Mouse (Mus musculus) midbrain, embryonic 10.5 days (tissue): ENCODE data around the gene Wdr82. TPM values are rescaled to one million over a fixed set of nuclear protein-coding genes. Genes with fewer than 3 reads are reported as not detected.

Experiments used
- DNase-seq: peaks from one replicate; pipeline ENCODE4 v3.0.0-alpha.2; 2017; ENCODE audit warnings: low spot score
- H3K27ac ChIP-seq: fragments of 300-500 bp; sonication (generic); replicated peaks from 2 replicates; pipeline ENCODE4 v1.5.1; 2016; ENCODE audit warnings: mild to moderate bottlenecking
- H3K27me3 ChIP-seq: fragments of 300-500 bp; sonication (generic); 2 replicates; pipeline ENCODE4 v1.6.1; 2016; ENCODE audit warnings: low read depth, mild to moderate bottlenecking; ENCODE audit not compliant: poor library complexity, severe bottlenecking
- H3K36me3 ChIP-seq: fragments of 300-500 bp; sonication (generic); 2 replicates; pipeline ENCODE4 v1.6.1; 2016; ENCODE audit warnings: mild to moderate bottlenecking, moderate library complexity
- H3K4me1 ChIP-seq: fragments of 300-500 bp; sonication (generic); 2 replicates; pipeline ENCODE4 v1.6.1; 2016
- H3K4me3 ChIP-seq: fragments of 300-500 bp; sonication (generic); 2 replicates; pipeline ENCODE4 v1.5.1; 2016; ENCODE audit warnings: mild to moderate bottlenecking, moderate library complexity
- H3K9me3 ChIP-seq: fragments of 300-500 bp; sonication (generic); replicated peaks from 2 replicates; pipeline ENCODE4 v1.6.1; 2016; ENCODE audit warnings: mild to moderate bottlenecking
- WGBS: fragments of 180-500 bp; shearing (Covaris S2); methylation state at CpG from one replicate; pipeline ENCODE4 v1.1.7; 2016; 5-methylcytosine and 5-hydroxymethylcytosine counted together
- polyA plus RNA-seq: library from polyadenylated mRNA; unstranded; fragments of >200 nt; fragmentation: Nextera tagmentation; extraction: Ambion mirVana; gene quantifications from 2 replicates; pipeline ENCODE4 v1.2.1, GENCODE M21; 2016

Wdr82 gene
- polyA plus RNA-seq, 1 experiment from 2014 or later, result 23.4 TPM

- H3K4me1 ChIP-seq, result peaks cover 7% of the 10 kb centered on the region; the same call in 1 of the 2 replicates
- H3K4me3 ChIP-seq, result no peak overlapping the region
- peaks cover 98% of the 10 kb centered on the region for H3K36me3 ChIP-seq
- DNase-seq, result no peak
- H3K9me3 ChIP-seq, result no peaks in the 10 kb centered on the region
- H3K27ac ChIP-seq, result no peak overlapping the region
- H3K27me3 ChIP-seq, result no peaks in the 10 kb centered on the region
- 95% methylated on average over 1 of the region's 1 CpGs for WGBS
These were observed 20.6 kb downstream of the Wdr82 start for GRCm38 (mm10) chr9:106191355-106191754.

DNA sequence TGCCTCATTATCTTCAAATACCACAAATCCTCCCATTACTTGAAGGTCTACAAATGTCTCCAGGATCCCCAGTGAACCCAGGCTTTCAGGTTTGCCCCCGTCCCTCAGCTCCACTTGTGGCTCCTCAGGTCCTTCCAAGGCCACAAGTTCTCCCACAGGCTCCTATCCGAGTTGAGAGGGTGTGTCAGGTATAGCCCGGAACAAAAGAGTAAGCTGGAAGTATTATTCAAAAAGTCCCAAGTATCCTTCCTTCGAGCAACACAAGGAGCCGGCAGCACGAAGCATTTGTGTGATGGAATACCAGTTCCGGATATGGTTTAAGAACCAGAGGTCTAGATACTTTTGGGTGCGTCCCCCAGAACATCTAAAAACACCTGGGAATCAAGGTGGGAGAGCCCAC is 21.3 kb downstream of the Wdr82 start:
- Histone ChIP-seq H3K4me3 (no peak overlapping the region), H3K27ac (no peak overlapping the region), H3K27me3 (no peaks in the 10 kb centered on the region), H3K4me1 (peaks cover 8% of the 10 kb centered on the region), H3K9me3 (no peaks in the 10 kb centered on the region), H3K36me3 (peaks cover 98% of the 10 kb centered on the region)
- 93% methylated on average over 8 of the region's 8 CpGs for WGBS
- no peak for DNase-seq

DNA sequence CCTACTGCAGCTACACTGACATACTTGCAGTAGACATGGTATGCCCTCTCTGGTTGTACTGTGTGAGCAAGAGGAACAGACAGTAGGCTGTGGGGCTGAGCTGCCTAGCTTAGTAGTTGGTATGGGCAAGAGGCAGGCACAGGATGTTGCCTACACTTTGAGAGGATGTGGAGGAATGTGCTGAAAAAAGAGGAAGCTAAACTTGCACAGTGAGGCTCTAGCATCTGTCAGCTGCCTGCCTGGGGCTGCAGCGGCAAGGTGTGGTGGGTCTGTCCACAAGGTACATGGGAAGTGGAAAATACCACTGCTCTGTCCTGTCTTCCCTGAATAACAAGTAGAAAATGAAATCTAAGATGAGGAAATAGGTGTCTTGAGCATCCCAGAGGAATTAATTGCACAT is 22.3 kb downstream of the Wdr82 start:
- H3K36me3 ChIP-seq, result peaks cover 96% of the 10 kb centered on the region
- H3K9me3 ChIP-seq, result no peaks in the 10 kb centered on the region
- no peak overlapping the region for H3K4me3 ChIP-seq
- WGBS, result 96% methylated on average over 1 of the region's 1 CpGs
- H3K27me3 ChIP-seq, result no peaks in the 10 kb centered on the region
- no peak for DNase-seq
- H3K27ac ChIP-seq, result no peak overlapping the region
- peaks cover 18% of the 10 kb centered on the region for H3K4me1 ChIP-seq

DNA sequence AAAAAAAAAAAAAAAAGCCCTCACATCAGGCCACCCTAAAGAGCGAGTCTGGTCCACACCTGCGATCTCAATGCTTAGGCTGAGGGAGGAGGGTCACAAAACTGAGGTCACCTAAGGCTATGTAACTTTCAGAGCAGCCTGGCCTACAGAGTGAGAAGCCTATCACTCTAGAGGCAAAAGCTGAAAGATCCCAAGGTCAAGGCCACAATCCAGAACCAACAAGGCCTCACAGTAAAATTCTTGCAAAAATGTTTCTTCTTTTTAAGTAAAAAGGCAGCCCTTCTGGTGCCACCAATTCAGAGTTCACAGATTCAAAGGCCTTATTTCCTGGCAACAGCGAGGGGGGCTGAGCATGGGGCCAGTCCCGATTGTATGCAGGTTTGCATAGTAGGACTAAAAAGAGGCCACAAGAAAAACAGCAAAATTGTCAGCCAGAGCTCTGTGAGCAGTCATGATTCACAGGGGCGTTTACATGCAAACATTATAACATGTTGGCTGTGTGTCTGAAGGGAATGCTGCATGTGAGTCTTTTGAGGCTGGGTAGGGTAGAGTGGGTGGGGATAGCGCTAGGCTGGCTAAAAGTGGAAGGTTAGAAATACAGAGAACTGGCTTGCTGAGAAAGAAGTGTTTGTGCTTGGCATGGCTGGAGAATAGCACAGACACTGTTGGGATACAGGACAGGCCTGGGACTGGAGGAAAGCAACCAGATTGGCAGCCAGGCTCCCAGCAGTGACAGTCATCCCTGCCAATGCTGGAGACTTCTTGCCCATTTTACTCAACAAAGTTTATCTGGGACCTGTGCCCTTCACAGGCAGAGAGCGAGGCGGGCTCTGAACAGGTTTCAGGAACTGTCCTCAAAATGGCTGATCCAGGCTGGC is 23.4 kb downstream of the Wdr82 start:
- H3K4me1 ChIP-seq, result peaks cover 30% of the 10 kb centered on the region
- H3K27ac ChIP-seq, result no peak overlapping the region
- H3K36me3 ChIP-seq, result peaks cover 85% of the 10 kb centered on the region
- no peaks in the 10 kb centered on the region for H3K27me3 ChIP-seq
- WGBS, result 91% methylated on average over 8 of the region's 8 CpGs
- no peak for DNase-seq
- no peak overlapping the region for H3K4me3 ChIP-seq
- H3K9me3 ChIP-seq, result no peaks in the 10 kb centered on the region

DNA sequence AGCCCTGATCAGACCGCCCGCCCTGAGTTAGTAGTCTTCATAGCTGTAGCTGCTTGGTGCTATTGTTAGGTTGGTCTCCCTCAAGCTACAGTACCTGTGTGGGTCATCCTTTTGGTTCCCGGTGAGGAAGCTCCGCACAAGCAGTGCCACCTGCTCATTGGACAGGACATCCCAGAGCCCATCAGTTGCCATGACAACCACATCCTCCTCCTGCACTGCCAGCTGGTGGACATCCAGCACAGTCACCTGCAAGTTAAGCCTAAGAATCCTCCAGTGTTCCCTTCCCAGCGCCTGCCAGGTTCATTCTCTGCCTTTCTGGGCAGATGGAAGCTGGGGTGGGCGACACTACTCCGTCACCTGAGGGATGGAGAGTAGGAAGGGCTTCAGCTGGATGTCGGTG is 25.0 kb downstream of the Wdr82 start:
- H3K36me3 ChIP-seq, result peaks cover 69% of the 10 kb centered on the region
- H3K9me3 ChIP-seq, result no peaks in the 10 kb centered on the region
- DNase-seq, result no peak
- no peak overlapping the region for H3K27ac ChIP-seq
- H3K4me3 ChIP-seq, result no peak overlapping the region
- peaks cover 8% of the 10 kb centered on the region; the same call in 1 of the 2 replicates for H3K27me3 ChIP-seq
- peaks cover 41% of the 10 kb centered on the region for H3K4me1 ChIP-seq
- WGBS, result 92% methylated on average over 8 of the region's 8 CpGs

DNA sequence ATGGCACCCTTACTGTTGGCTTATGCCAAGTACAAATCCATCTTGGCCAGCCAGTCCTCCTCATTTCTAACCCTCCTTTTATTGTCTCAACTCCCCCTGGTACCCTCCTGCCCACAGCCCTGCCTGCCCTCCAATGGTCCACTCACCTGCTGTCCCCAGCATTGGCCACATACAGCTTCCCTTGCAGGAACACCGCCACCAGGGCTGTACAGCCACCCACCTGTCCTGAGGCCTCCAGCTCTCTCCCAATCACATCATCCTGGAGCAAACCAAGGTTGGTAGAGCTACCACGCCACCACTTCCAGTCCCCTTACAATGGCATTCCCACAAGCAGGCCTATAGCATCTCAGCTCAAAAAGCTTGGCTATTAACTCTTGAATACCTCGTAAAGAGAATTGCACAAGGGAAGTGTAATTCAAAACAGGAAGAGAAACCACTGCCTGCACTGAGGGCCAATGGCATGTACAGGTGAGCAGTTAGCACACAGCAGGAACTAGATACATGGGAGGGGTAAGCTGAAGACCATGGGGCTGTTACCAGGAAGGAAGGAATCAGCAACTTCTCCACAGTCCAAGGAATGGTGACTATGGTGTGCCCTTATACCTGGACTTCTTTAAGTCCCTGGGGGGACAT is 26.5 kb downstream of the Wdr82 start:
- 92% methylated on average over 3 of the region's 3 CpGs for WGBS
- H3K36me3 ChIP-seq, result peaks cover 54% of the 10 kb centered on the region
- no peaks in the 10 kb centered on the region for H3K9me3 ChIP-seq
- H3K4me1 ChIP-seq, result peaks cover 43% of the 10 kb centered on the region
- DNase-seq, result no peak
- H3K27me3 ChIP-seq, result peaks cover 8% of the 10 kb centered on the region; the same call in 1 of the 2 replicates
- 0 out of 2 replicates have a peak overlapping the region, but pooled peaks have one; percentile 77 for H3K4me3 ChIP-seq
- H3K27ac ChIP-seq, result no peak overlapping the region

DNA sequence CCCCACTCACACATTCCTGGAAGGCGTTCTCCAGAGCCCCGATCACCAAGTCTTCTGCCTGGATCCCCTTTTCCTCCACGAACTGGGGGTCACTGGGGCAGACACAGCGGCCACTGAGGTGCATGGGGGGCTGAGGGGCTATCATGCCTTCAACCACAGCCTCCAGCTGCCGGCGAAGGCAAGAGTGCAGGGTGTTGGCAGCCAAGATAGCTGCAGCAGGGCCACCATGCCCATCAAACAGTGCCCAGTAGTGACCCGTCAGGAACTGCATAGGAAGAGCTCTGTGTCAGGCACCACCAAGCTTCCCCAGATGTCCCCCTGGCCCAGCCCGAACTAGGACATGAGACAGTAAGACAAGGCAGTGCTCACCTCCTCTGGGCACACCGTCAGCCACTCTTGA is 27.0 kb downstream of the Wdr82 start:
- 94% methylated on average over 9 of the region's 9 CpGs for WGBS
- Histone ChIP-seq H3K4me1 (peaks cover 48% of the 10 kb centered on the region), H3K27me3 (peaks cover 8% of the 10 kb centered on the region; the same call in 1 of the 2 replicates), H3K36me3 (peaks cover 49% of the 10 kb centered on the region), H3K9me3 (no peaks in the 10 kb centered on the region), H3K4me3 (peak overlapping the region; percentile 77; the same call in 1 of the 2 replicates), H3K27ac (no peak overlapping the region)
- no peak for DNase-seq

- peaks cover 8% of the 10 kb centered on the region; the same call in 1 of the 2 replicates for H3K27me3 ChIP-seq
- H3K4me1 ChIP-seq, result peaks cover 61% of the 10 kb centered on the region
- peaks cover 38% of the 10 kb centered on the region for H3K36me3 ChIP-seq
- peak overlapping the region; percentile 77 for H3K4me3 ChIP-seq
- no peaks in the 10 kb centered on the region for H3K9me3 ChIP-seq
- peak; percentile 82 for DNase-seq
- under 1% methylated on average over 51 of the region's 51 CpGs for WGBS
- peak overlapping the region; percentile 90 for H3K27ac ChIP-seq
These were observed 28.3 kb downstream of the Wdr82 start for GRCm38 (mm10) chr9:106198962-106199458.

DNA sequence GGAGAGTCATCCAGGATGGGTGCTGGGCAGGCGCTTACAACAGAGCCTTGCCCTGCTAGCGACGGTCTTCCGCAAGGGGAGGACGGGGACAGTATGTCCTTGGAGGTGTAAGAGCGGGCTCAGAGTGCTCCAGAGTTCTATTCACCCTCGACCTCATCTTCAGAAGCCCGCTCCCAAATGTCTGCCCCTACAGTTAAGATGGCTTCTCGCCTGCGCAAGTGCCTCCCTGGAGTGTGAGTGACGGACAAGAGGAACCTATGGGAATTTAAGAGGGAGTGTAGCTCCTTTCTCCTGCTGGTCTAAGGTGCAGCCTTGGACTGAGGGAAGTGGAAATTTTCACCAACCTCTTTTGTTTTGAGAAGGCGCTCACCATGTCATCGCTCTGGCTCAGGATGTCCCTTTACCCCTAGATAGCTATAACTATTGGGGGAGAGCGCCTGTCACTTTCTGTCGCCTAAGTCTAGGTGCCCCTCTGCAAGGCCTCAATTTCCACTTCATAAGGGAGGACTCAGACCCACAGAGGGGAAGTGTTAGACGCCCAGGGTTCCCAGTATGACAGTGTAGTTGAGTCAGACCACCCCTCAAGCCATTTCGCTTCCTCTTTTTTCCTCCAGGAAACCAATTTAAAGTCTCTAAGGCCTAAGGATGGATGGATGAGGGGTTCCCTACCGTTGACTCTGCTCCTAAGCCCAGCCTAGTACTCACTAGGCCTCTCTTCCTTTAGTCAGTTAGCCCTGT is 29.0 kb downstream of the Wdr82 start, which contains the start of gene Ppm1m:
Gene Ppm1m, minus strand, starts transcription at position 212 of the 738 bp plus-strand sequence.
- Histone ChIP-seq H3K27me3 (peaks cover 8% of the 10 kb centered on the region; the same call in 1 of the 2 replicates), H3K27ac (peak within 1 kb of the TSS; percentile 90), H3K4me3 (peak within 1 kb of the TSS; percentile 77), H3K9me3 (no peaks in the 10 kb centered on the region), H3K4me1 (peaks cover 68% of the 10 kb centered on the region), H3K36me3 (peaks cover 31% of the 10 kb centered on the region)
- no peak for DNase-seq
- 38% methylated on average over 18 of the region's 18 CpGs for WGBS

DNA sequence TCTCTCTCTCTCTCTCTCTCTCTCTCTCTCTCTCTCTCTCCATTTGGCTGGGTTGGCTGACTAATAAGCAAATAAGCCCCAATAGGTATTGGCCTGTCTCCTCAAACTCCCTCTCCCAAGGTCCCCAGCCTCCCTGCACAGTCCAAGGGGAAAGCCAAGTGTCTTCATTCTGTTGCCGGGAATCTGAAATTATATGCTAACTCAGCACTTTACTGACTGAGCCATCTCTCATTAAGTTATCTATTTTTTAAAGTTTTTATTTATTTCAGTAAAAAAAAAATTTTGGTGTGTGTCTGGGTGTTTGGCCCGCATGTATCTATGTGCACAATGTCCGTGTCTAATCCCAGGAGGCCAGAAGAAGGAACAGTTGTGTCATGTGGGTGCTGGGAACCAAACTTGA is 31.2 kb downstream of the Wdr82 start:
- H3K4me1 ChIP-seq, result peaks cover 72% of the 10 kb centered on the region
- no peak overlapping the region for H3K27ac ChIP-seq
- peaks cover 12% of the 10 kb centered on the region for H3K36me3 ChIP-seq
- WGBS, result 90% methylated on average over 3 of the region's 3 CpGs
- H3K9me3 ChIP-seq, result no peaks in the 10 kb centered on the region
- H3K4me3 ChIP-seq, result peak overlapping the region; percentile 74
- peaks cover 8% of the 10 kb centered on the region; the same call in 1 of the 2 replicates for H3K27me3 ChIP-seq
- DNase-seq, result no peak

DNA sequence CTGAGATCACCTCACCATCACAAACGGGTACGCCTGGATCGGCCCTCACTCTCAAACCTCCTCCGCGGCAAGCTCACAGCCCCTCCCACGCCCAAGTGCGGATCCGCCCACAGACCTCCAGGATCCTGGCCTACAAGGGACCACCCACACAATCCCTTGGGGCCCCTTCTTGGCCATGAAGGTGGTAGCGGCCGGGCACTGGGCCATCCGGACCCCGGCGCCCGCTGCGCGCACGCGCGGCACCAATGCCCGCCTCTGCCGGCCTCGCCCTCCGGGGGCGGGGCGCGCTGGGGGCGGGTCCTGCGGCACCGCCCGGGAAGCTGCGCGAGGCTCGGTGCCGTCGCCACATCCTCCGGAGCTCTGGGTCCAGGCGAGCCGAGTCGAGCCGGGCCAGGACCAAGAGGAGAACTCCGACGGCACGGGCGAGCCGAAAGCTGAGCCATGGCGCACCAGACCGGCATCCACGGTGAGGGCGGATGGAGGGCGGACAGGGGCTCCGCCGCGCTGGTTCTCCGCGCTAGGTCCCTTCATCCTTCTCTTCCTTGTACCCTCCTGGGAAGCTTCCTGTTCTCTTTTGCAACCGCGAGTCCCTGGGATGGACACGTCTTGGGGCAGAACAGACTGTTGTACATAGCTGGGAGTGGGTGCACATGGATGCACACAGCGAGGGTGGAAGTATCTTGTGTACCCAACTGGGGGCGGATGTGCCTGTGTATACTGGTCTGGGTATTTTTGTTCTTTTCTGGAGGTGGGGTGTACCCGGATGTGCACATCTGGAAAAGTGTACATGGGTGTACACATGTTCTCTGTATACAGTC is 32.3 kb downstream of the Wdr82 start, which contains the start of gene Twf2:
Gene Twf2, plus strand, starts transcription at position 290 of the 818 bp plus-strand sequence.
- Histone ChIP-seq H3K4me3 (peak within 1 kb of the TSS; percentile 74), H3K27me3 (peaks cover 8% of the 10 kb centered on the region; the same call in 1 of the 2 replicates), H3K9me3 (no peaks in the 10 kb centered on the region), H3K4me1 (peaks cover 61% of the 10 kb centered on the region), H3K36me3 (peaks cover 10% of the 10 kb centered on the region), H3K27ac (peak within 1 kb of the TSS; percentile 86)
- 2% methylated on average over 53 of the region's 61 CpGs for WGBS
- peak; percentile 92 for DNase-seq
